Mouse (Mus musculus) regulatory T cell (primary cell): ENCODE results near the gene Zfp61.

ENCODE experiments used
- in situ Hi-C: fragments of 300-600 bp; cut with MboI, MseI; formaldehyde crosslinking; loops from one replicate; pipeline ENCODE4 v1.15.1; 2025; ENCODE audit warnings: high pct_unique_total_duplicates

Gene Zfp61

DNA sequence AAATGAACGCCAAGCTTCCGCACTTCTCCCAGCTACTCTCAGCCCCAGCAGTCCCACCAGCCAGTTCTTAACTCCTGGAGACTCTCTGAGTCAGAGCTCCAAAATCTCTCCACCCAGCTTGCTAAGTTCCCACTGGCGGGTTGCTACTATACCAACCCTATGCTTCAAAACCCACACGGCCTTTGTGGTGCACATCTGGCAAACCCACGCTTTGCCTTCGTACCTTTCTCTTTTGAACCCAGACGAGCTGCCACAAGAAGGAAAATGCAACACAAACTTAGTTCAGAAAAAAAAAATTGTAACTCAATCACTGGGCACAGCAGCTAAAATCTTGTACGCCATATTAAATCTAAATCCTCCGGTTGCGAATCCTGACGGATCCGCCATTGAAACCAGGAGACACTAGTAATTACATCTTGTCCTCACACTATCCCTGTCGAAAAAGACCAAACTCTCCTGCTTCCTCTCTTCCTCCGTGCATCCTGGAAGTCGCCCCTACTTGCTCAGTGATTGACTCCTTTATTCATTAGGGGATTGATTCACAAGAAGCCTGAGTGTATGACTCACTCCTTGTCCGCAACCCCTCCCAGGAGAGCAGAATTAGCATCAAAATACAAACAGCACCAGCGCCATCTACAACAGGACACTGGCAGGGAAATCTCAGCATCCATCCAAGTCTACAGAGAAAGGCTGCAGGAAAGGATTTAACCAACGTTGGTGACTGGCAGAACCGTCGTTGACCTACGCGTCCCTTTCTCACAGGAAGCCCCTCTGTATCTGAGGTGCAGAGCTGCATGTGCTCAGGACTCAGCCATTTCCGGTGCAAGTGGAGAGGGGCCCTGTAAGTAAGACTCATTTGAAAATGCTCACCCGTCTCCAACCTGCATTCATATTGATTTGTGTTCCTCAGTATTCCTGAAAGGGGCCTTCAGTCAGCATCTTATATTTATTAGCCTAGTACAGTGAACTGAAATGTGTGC is 32.6 kb downstream of the Zfp61 start:
- in situ Hi-C loops = no loop called here

DNA sequence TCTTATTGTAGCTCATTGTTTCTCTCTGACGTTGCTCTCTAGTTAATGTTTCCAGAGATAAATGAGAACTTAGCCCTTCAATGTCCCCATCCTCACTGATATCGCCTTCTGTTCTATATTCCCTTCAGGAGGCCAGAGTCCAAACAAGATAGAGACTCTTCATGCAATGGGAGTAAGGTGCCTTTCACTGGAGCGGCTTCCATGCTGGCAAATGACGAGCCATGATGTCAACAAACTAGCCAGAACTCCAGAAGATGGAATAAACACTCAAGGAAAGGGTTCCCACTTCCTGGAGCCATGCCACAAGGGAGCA is 41.1 kb downstream of the Zfp61 start:
- in situ Hi-C loops = no loop called here

DNA sequence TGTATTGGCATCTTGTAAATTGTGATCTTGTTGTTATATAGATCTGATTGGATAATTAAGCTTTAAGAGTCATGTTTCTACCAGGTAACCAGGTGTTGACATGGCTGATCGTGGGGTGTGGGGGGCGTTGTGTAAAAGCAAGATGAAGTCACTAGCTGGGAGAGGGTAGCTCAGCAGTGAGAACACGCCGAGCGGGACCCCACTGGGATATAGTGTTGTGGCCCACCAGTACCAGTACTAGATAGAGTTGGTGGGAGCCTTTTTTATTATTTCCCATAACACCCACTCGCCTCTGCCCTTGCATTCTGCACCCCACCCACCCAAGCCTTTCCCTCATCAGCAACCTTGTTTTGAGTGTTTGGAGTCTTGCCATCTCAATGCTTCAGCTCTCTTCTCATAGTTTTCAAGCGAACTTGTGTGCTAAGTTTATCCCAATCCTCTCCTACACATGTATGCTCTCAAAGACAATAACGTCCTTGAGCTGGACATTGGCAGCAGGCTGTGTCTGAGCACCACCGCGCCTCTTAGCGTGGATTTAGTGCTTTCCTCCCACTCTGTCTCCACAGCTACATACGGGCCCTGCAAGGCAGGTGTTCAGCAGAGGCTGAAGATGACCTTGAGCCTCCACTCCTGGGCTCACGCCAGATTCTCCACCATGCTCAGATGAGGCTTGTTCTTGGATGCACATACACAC is 41.6 kb downstream of the Zfp61 start:
- in situ Hi-C loops = no loop called here

DNA sequence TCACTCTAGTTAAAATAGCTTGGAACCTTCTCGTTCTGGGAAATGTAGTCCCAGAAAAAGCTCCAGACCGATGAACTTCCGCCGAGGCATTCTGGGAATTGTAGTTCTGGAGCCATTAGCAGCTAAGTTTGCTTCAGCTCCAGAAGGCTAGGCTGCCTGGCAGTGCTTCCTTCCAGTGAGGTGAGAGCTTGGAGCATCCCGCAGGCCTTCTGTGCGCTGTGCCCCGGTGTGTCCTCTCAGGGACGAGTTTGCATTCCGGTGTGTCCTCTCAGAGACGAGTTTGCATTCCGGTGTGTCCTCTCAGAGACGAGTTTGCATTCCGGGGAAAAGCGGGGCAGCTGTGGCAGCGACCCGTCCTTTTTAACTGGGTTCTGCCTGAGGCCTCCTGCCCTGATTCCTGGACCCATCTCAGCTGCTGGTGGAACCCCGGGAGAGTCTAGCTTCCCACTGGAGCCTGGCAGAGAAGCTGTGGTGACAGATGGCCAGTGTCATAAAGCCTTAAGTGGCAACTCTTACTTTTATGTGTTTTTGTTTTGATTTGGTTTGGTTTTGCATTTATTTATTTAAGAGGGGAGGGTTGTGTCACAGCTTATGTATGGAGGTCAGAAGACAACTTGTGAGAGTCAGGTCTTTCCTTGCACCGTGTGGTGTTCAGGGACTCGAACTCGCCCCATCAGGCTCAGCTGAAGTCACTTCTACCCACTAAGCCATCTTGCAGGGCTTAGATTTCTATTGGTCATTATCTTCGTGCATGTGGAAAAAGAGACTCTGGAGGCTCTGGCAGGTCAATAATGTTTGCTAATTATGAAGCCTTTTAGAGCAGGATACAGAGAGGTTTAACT is 46.2 kb downstream of the Zfp61 start, which contains the start of gene Zfp108:
Zfp108 (plus strand) TSS at position 162 of the 842 bp plus-strand sequence.
- in situ Hi-C loops = no loop called here

DNA sequence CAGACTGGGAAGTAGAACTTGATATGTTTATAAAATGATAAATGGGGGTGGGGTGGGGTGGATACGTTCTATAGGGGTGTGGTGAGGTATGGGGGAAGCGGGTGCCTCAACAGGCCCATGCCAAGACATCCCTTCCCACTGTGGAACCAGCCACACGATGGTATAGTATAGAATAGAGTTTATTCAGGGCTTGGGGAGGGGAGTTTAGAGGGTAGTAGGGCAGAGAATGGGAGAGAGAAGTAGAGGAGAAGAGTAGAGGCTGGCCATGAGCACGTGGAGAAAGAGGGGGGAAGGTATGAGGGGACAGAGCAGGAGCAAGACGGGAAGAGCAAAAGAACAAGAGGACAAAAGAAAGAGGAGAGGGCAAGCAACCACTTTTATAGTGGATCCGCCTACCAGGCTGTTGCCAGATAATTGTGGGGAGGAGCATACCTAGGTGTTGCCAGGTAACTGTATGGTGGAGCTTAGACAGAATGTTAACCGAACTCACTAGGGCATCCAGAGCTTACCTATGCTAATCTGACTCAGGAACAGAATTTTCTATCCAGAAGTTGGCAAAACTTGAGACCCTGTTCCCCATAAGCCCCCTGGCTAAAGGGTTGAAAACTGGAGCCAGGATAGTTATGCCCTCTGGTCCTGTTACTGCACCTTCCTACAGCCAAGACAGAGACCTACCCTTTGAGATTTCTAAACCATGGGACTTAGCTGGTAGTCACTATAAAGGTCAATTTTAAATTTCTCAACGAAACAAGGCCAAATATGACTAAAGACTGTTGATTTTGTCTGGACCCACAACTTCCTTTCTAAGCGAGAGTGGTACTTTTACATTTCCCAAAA is 47.0 kb downstream of the Zfp61 start:
- in situ Hi-C loops = no loop called here
